Mouse (Mus musculus): ENCODE data around the gene Prr14l. TPM values are rescaled to one million over a fixed set of nuclear protein-coding genes. Genes with fewer than 3 reads are reported as not detected.

The Prr14l gene
- polyA plus RNA-seq (2012; rRNA removed; ENCODE audit: low replicate concordance) = 6.0 and 24.1 TPM in 2 replicates

DNA sequence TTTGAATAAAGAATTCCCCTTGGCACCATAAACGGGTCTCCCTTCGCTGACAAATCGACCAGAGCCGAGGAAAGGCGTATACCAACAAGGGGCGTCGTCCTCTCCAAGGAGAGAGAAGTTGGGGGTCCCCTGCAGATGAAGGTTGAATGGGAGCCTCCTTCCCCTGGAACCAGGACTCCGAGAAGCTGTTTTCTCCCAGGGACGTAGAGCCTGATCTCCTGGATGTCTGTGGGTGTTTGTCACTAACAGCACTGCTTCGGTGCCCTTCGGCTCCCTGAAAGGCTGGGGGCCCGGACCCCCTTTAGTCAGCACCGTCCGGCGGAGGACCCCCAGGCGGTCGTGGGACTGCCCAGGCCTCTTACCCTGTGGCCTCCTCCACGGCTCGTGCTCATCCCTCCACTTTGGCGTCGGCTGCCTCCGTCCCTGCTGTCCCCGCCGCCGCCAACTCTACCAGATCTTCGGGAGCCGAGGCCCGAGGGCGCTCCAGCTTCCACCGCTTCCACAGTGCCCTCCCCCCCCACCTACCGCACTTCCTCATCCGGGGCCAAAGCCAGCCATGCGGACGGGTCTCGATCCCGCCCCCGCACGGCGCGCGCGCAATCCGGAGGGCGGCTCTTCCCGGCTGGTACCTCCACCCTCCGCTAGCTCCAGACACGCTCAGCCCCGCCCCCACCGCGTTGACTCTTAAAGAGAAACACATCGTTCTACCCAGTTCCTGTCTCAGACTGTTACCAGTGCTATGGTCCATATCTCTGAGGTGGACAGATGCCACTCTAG lies at the start of gene Prr14l:
Gene Prr14l, minus strand, starts transcription at position 526 of the 777 bp plus-strand sequence.

DNA sequence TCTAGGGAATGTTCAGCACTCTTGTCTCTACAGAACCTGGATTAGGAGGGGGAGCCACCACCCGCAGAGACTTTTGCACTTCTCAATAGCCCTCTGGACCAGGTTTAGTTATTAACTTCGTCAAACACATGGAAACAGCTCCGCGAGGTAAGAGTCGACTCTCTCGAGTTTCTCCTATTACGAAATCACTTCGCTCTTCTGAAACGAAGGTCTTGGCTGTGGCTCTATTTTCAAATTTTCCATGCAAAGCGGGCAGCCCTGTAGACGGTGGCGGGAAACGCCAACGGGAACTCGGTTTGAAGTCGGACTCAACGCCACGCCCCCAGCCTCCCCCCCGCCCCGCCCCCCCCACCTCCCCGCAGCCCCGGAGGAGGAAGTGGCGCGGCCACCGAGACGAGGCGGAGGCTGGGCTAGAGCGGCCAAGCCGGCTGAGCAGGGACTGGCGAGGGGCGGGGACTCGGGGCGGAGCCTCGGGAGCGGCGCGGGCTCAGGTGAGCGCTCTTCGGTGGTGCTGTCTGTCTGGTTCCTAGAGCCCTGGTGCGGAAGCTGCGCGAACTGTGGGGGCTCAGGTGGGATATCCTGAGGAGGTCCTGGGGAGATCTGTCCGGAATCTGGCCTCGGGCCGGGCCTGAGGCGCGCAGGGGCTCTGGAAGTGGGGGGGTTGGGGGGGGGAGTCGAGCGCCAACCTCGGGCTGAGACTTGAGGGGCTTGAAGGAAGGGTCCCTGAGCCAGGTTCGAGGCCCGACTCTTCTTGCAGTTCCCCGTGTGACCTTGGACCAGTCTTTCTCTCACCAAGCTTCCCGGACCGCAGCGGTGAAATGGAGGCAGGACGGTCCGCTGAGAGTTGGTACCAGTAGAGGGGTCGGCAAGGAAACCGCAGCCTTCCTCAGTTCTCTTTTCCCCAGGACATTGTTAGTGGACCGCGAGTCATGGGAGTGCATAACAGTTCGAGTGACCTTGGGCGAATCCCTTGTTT lies 9.5 kb upstream of the Prr14l start, which contains the start of gene Depdc5:
Gene Depdc5, plus strand, starts transcription at position 449 of the 976 bp plus-strand sequence.

GRCm38 (mm10) chr5:32827009-32827408 lies 27.0 kb downstream of the Prr14l start, which contains the start of gene Gm20671:
Gm20671 (minus strand) TSS chr5:32827109.

GRCm38 (mm10) chr5:32785313-32785915 lies 68.6 kb downstream of the Prr14l start, which contains the start of gene Pisd:
Pisd (minus strand) TSS chr5:32785646.

Other genes with a start within 250 kb of the Prr14l start
- 2.5 and 3.5 TPM in 2 replicates for gene Yes1, start 243.1 kb downstream of the Prr14l start, polyA plus RNA-seq (2012; rRNA removed; ENCODE audit: low replicate concordance)
- gene Pisd, start 68.6 kb downstream of the Prr14l start, polyA plus RNA-seq (2012; rRNA removed; ENCODE audit: low replicate concordance) = 81.3 and 107 TPM in 2 replicates
- gene Gm20671, start 27.1 kb downstream of the Prr14l start, polyA plus RNA-seq (2012; rRNA removed; ENCODE audit: low replicate concordance) = 8.1 and 9.8 TPM in 2 replicates
- 11.6 and 19.2 TPM in 2 replicates for gene Depdc5, start 9.4 kb upstream of the Prr14l start, polyA plus RNA-seq (2012; rRNA removed; ENCODE audit: low replicate concordance)
- 118 and 166 TPM in 2 replicates for gene Ywhah, start 164.6 kb upstream of the Prr14l start, polyA plus RNA-seq (2012; rRNA removed; ENCODE audit: low replicate concordance)
- gene Slc5a1, start 250.0 kb upstream of the Prr14l start, polyA plus RNA-seq (2012; rRNA removed; ENCODE audit: low replicate concordance) = 0.03 and 1.2 TPM in 2 replicates

Measured in subcutaneous adipose tissue, adult 2 months (tissue).